Mouse (Mus musculus) heart, postnatal 0 days (tissue): ENCODE measurements around the gene Wdr38. TPM values are rescaled to one million over a fixed set of nuclear protein-coding genes. Genes with fewer than 3 reads are reported as not detected.

Experiments
- ATAC-seq: fragments of 200-750 bp; cut with Nextera tagmentation; 2 replicates; pipeline ENCODE4 v1.8.0; 2017; ENCODE audit warnings: low read depth, moderate number of reproducible peaks, moderate library complexity; ENCODE audit not compliant: insufficient read depth
- DNase-seq: peaks from one replicate; pipeline ENCODE4 v3.0.0-alpha.2; 2016; ENCODE audit warnings: low spot score
- H3K27ac ChIP-seq: fragments of 300-500 bp; sonication (generic); 2 replicates; pipeline ENCODE4 v1.5.1; 2014; ENCODE audit warnings: low read depth, mild to moderate bottlenecking
- H3K27me3 ChIP-seq: fragments of 300-500 bp; sonication (generic); 2 replicates; pipeline ENCODE4 v1.6.1; 2014; ENCODE audit warnings: low read length, mixed read lengths; ENCODE audit not compliant: control insufficient read depth, insufficient read depth
- H3K36me3 ChIP-seq: fragments of 300-500 bp; sonication (generic); replicated peaks from 2 replicates; pipeline ENCODE4 v1.6.1; 2014; ENCODE audit warnings: low read length, mixed read lengths; ENCODE audit not compliant: control insufficient read depth, insufficient read depth
- H3K4me1 ChIP-seq: fragments of 300-500 bp; sonication (generic); 2 replicates; pipeline ENCODE4 v1.6.1; 2014; ENCODE audit warnings: antibody characterized with exemption; ENCODE audit not compliant: control insufficient read depth, insufficient read depth
- H3K4me2 ChIP-seq: fragments of 300-500 bp; sonication (generic); 2 replicates; pipeline ENCODE4 v1.6.1; 2014; ENCODE audit warnings: low read depth, mild to moderate bottlenecking, low read length, moderate library complexity
- H3K4me3 ChIP-seq: fragments of 300-500 bp; sonication (generic); 2 replicates; pipeline ENCODE4 v1.5.1; 2014; ENCODE audit warnings: low read depth, low read length
- H3K9ac ChIP-seq: fragments of 300-500 bp; sonication (generic); replicated peaks from 2 replicates; pipeline ENCODE4 v1.6.1; 2014; ENCODE audit warnings: low read depth, low read length, mixed read lengths
- H3K9me3 ChIP-seq: fragments of 300-500 bp; sonication (generic); replicated peaks from 2 replicates; pipeline ENCODE4 v1.6.1; 2016; ENCODE audit warnings: low read length; ENCODE audit not compliant: control insufficient read depth
- CTCF ChIP-seq: IDR thresholded peaks from 2 replicates; pipeline ENCODE4 v1.5.1; 2016; ENCODE audit warnings: antibody characterized with exemption, control low read depth, low read depth
- EP300 ChIP-seq: IDR thresholded peaks from 2 replicates; pipeline ENCODE4 v1.6.1; 2016; ENCODE audit warnings: antibody characterized with exemption, low read depth
- WGBS: fragments of 180-500 bp; shearing (Covaris S2); extraction: QIAGEN DNeasy Blood & Tissue Kit; methylation state at CpG from one replicate; pipeline ENCODE4 v1.1.7; 2014; 5-methylcytosine and 5-hydroxymethylcytosine counted together
- polyA plus RNA-seq: library from polyadenylated mRNA; unstranded; fragments of >200 nt; fragmentation: Nextera tagmentation; extraction: Ambion mirVana; gene quantifications from 2 replicates; pipeline ENCODE4 v1.2.1, GENCODE M21; 2015
- total RNA-seq: library from RNA; depleted of rRNA; stranded (reverse); fragments of >200 nt; gene quantifications from 2 replicates; pipeline ENCODE4 v1.2.3, GENCODE M21; 2014; ENCODE audit warnings: low replicate concordance

The Wdr38 gene
- total and polyA plus RNA-seq, 2 experiments from 2014 or later, result 0.83 TPM; not detected in 1

- Histone ChIP-seq H3K27ac (no peak overlapping the region), H3K36me3 (no peaks in the 10 kb centered on the region), H3K4me1 (no peaks in the 10 kb centered on the region), H3K4me3 (no peak overlapping the region), H3K4me2 (no peak overlapping the region), H3K9ac (no peak overlapping the region), H3K9me3 (no peaks in the 10 kb centered on the region), H3K27me3 (no peaks in the 10 kb centered on the region)
- ATAC-seq (no peak), DNase-seq (no peak)
- 59% methylated on average over 5 of the region's 5 CpGs for WGBS
- no peak for TF ChIP-seq EP300
Observed at GRCm38 (mm10) chr2:38957671-38958223, 39.5 kb upstream of the Wdr38 start.

- 36% methylated on average over 4 of the region's 4 CpGs for WGBS
- no peak for ATAC-seq
Observed at GRCm38 (mm10) chr2:38964198-38964597, 33.1 kb upstream of the Wdr38 start.

GRCm38 (mm10) chr2:38969650-38970049 is 27.6 kb upstream of the Wdr38 start:
- Histone ChIP-seq H3K4me2 (no peak overlapping the region), H3K27ac (no peak overlapping the region), H3K36me3 (no peaks in the 10 kb centered on the region), H3K4me3 (no peak overlapping the region), H3K9ac (no peak overlapping the region), H3K4me1 (no peaks in the 10 kb centered on the region), H3K27me3 (no peaks in the 10 kb centered on the region), H3K9me3 (no peaks in the 10 kb centered on the region)
- TF ChIP-seq EP300, result no peak
- TF ChIP-seq CTCF, result no peak
- WGBS, result 88% methylated on average over 2 of the region's 2 CpGs
- no peak for ATAC-seq
- no peak for DNase-seq

More at GRCm38 (mm10) chr2:38964198-38964597, 33.1 kb upstream of the Wdr38 start:
- H3K4me2 ChIP-seq, result no peak overlapping the region
- no peak overlapping the region for H3K27ac ChIP-seq
- no peak for DNase-seq
- no peak for TF ChIP-seq CTCF
- no peak for TF ChIP-seq EP300
- H3K4me3 ChIP-seq, result no peak overlapping the region
- no peaks in the 10 kb centered on the region for H3K4me1 ChIP-seq
- no peaks in the 10 kb centered on the region for H3K27me3 ChIP-seq
- H3K9me3 ChIP-seq, result no peaks in the 10 kb centered on the region
- H3K9ac ChIP-seq, result no peak overlapping the region
- no peaks in the 10 kb centered on the region for H3K36me3 ChIP-seq

- TF ChIP-seq CTCF (no peak), EP300 (no peak)
- DNase-seq (no peak), ATAC-seq (no peak)
- Histone ChIP-seq H3K4me1 (no peaks in the 10 kb centered on the region), H3K27ac (no peak overlapping the region), H3K9me3 (no peaks in the 10 kb centered on the region), H3K36me3 (no peaks in the 10 kb centered on the region), H3K4me3 (no peak overlapping the region), H3K9ac (no peak overlapping the region), H3K4me2 (no peak overlapping the region), H3K27me3 (no peaks in the 10 kb centered on the region)
- WGBS, result 62% methylated on average over 5 of the region's 5 CpGs
Observed at GRCm38 (mm10) chr2:38970057-38970456, 27.2 kb upstream of the Wdr38 start.

- ATAC-seq (no peak), DNase-seq (peak; percentile 6)
- 25% methylated on average over 2 of the region's 2 CpGs for WGBS
- H3K4me1 ChIP-seq, result no peaks in the 10 kb centered on the region
- no peaks in the 10 kb centered on the region for H3K36me3 ChIP-seq
- no peak overlapping the region for H3K4me2 ChIP-seq
- no peak overlapping the region for H3K9ac ChIP-seq
- TF ChIP-seq EP300, result no peak
- TF ChIP-seq CTCF, result no peak
- H3K27me3 ChIP-seq, result 0 out of 2 replicates have a peak, but pooled peaks cover 1% of the 10 kb centered on the region
- no peak overlapping the region for H3K4me3 ChIP-seq
- no peak overlapping the region for H3K27ac ChIP-seq
- H3K9me3 ChIP-seq, result no peaks in the 10 kb centered on the region
Observed at GRCm38 (mm10) chr2:38973223-38973622, 24.1 kb upstream of the Wdr38 start.

GRCm38 (mm10) chr2:38973701-38974100 is 23.6 kb upstream of the Wdr38 start:
- no peaks in the 10 kb centered on the region for H3K4me1 ChIP-seq
- no peak overlapping the region for H3K4me3 ChIP-seq
- H3K4me2 ChIP-seq, result no peak overlapping the region
- TF ChIP-seq EP300 (no peak), CTCF (no peak)
- H3K27me3 ChIP-seq, result 0 out of 2 replicates have a peak, but pooled peaks cover 3% of the 10 kb centered on the region
- H3K9ac ChIP-seq, result no peak overlapping the region
- no peaks in the 10 kb centered on the region for H3K9me3 ChIP-seq
- ATAC-seq (no peak), DNase-seq (no peak)
- H3K27ac ChIP-seq, result no peak overlapping the region
- 58% methylated on average over 7 of the region's 7 CpGs for WGBS
- H3K36me3 ChIP-seq, result no peaks in the 10 kb centered on the region
